Mouse (Mus musculus): ENCODE results near the gene Postn.

DNA sequence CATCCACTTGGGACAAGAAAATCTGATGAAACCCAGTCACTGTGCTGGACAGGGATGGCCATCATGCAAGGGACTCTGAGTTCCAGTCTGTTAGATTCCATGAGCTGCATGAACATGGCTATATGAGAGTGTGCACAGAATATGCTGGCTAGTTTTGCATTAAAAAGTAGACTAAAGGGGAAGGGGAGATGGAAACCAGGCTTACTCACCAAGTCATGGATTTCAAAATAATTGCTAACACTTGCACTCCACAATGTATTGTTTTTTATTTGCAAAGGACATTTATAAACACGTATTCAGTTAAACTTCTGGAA is 52.6 kb downstream of the Postn start:
- TF ChIP-seq CTCF (IDR thresholded peaks at IDR 0.05; ENCODE audit: low read depth) (no peak), EP300 (IDR thresholded peaks at IDR 0.05; ENCODE audit: low read depth) (no peak)
